Mouse (Mus musculus): ENCODE results near the gene BC005624. TPM values are rescaled to one million over a fixed set of nuclear protein-coding genes. Genes with fewer than 3 reads are reported as not detected.

Gene BC005624
- total and polyA plus RNA-seq, 3 experiments, result 39.6 to 63.0 TPM; not detected in 1

DNA sequence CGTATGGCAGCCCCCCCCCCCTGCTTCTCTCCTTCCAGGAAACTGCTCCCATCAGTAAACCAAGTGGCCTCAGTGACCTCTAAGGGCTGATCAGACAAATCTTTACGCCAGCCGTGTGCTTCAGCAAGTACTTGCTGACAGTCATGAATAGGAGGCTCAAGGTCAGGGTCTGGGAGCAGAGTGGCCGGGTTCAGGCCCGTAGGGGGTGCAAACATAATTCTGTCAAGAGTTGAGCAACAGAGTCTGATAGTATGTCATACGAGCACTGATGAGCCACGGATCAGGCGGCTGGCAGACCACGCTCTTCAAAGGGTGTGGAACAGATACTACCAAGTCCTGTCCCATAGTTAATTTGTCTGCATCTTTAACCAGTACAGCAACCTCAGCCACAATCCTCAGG, 8.2 kb upstream of the BC005624 start:
- no peak for DNase-seq (ENCODE audit: low read depth, low spot score)
- Histone ChIP-seq H3K27me3 (ENCODE audit: control insufficient read depth in 1 of 2, insufficient read depth in 2 of 2, low read length in 2 of 2) (no peaks in the 10 kb centered on the region), H3K4me3 (ENCODE audit: control insufficient read depth in 1 of 2, insufficient read depth in 1 of 2, low read depth in 2 of 2, low read length in 2 of 2) (no peak overlapping the region), H3K4me1 (ENCODE audit: control insufficient read depth in 1 of 2, insufficient read depth in 2 of 2, low read length in 2 of 2) (peaks cover 3 to 9% of the 10 kb centered on the region in 2 experiments), H3K9ac (ENCODE audit: control insufficient read depth, low read depth, low read length, poor library complexity, severe bottlenecking) (no peak overlapping the region), H3K79me2 (ENCODE audit: control insufficient read depth, insufficient read depth, low read length, poor library complexity) (no peaks in the 10 kb centered on the region), H3K9me3 (replicated peaks; ENCODE audit: insufficient read depth, low read length) (no peaks in the 10 kb centered on the region), H3K27ac (ENCODE audit: control insufficient read depth, low read depth, low read length) (no peak overlapping the region), H3K36me3 (ENCODE audit: control insufficient read depth in 1 of 2, insufficient read depth in 2 of 2, low read length in 2 of 2) (peaks cover 0 to 5% of the 10 kb centered on the region in 2 experiments; a peak in 2 of 4 replicates)
- TF ChIP-seq NRF1 (IDR thresholded peaks at IDR 0.05; ENCODE audit: insufficient read depth, low read depth, low read length, poor library complexity, severe bottlenecking), result no peak
- TF ChIP-seq TBP (IDR thresholded peaks at IDR 0.05; ENCODE audit: low read depth, low read length), result no peak
- no peak for TF ChIP-seq POLR2AphosphoS5 (IDR thresholded peaks at IDR 0.05; ENCODE audit: borderline replicate concordance, low read depth, low read length)
- no peak for TF ChIP-seq CHD1 (IDR thresholded peaks at IDR 0.05; ENCODE audit: low read depth, low read length)
- no peak for TF ChIP-seq NELFE (IDR thresholded peaks at IDR 0.05; ENCODE audit: low read depth, low read length)

DNA sequence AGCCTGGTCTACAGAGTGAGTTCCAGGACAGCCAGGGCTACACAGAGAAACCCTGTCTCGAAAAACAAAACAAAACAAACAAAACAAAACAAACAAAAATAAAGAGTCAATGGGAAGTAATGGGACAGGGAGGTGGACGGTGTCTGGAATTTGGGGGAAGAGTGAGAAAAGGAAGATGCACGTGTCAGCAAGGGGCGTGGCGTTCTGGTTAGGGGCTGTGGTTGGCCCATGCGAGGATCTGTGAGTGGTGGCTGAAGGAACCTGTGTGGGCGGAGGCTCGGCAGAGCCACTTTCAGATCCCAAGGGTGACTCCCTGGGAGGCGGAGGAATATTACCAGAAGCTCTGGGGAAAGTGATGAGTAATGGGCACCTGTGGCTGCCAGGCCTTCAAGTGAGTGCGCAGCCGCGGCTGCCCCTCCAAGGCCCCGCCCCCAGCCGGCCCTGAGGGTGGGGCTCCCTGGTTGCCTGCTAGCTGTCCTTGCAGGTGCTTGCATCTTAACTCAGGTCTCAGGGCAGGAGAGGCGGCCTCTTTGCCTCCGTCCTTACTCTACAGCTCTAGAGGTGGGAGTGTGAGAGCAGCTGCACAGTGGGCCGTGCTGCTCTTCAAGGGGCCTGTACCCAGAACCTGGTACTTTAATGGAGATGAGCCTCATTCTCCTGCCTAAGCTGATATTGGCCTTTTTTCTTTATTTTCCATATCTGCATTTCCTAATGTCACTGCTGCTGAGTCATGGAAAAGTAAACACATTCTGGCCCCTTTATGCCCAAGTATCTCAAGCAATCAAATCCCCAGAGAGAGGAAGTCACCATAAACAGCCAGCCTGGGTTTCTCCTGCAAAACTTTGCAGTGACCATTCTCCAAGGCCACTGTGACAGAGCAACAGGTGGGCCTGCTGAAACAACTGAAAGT, 3.4 kb upstream of the BC005624 start:
- Histone ChIP-seq H3K9ac (ENCODE audit: control insufficient read depth, low read depth, low read length, poor library complexity, severe bottlenecking) (peak overlapping the region; percentile 33), H3K9me3 (replicated peaks; ENCODE audit: insufficient read depth, low read length) (no peaks in the 10 kb centered on the region), H3K79me2 (ENCODE audit: control insufficient read depth, insufficient read depth, low read length, poor library complexity) (peaks cover 8% of the 10 kb centered on the region), H3K4me3 (ENCODE audit: control insufficient read depth in 1 of 2, insufficient read depth in 1 of 2, low read depth in 2 of 2, low read length in 2 of 2) (peak overlapping the region; percentile 22 to 46; a peak in 3 of 4 replicates), H3K27ac (ENCODE audit: control insufficient read depth, low read depth, low read length) (0 out of 2 replicates have a peak overlapping the region, but pooled peaks have one; percentile 9), H3K36me3 (ENCODE audit: control insufficient read depth in 1 of 2, insufficient read depth in 2 of 2, low read length in 2 of 2) (peaks cover 0 to 14% of the 10 kb centered on the region in 2 experiments; a peak in 2 of 4 replicates), H3K4me1 (ENCODE audit: control insufficient read depth in 1 of 2, insufficient read depth in 2 of 2, low read length in 2 of 2) (peaks cover 5 to 23% of the 10 kb centered on the region in 2 experiments), H3K27me3 (ENCODE audit: control insufficient read depth in 1 of 2, insufficient read depth in 2 of 2, low read length in 2 of 2) (no peaks in the 10 kb centered on the region)
- peak; percentile 76 for DNase-seq (ENCODE audit: low read depth, low spot score)
- peak; percentile 84 for TF ChIP-seq MXI1 (IDR thresholded peaks at IDR 0.05; ENCODE audit: low read depth, low read length)
- no peak for TF ChIP-seq USF2 (IDR thresholded peaks at IDR 0.05; ENCODE audit: borderline replicate concordance in 1 of 2, insufficient read depth in 1 of 2, low read depth in 1 of 2, low read length in 2 of 2)
- no peak for TF ChIP-seq MYB (IDR thresholded peaks at IDR 0.05; ENCODE audit: low read depth, low read length)
- no peak for TF ChIP-seq CHD1 (IDR thresholded peaks at IDR 0.05; ENCODE audit: low read depth, low read length)
- TF ChIP-seq HCFC1 (IDR thresholded peaks at IDR 0.05; ENCODE audit: low read depth, low read length), result no peak
- TF ChIP-seq POLR2AphosphoS5 (IDR thresholded peaks at IDR 0.05; ENCODE audit: borderline replicate concordance, low read depth, low read length), result no peak
- TF ChIP-seq JUND (IDR thresholded peaks at IDR 0.05; ENCODE audit: low read depth, low read length), result no peak
- no peak for TF ChIP-seq TBP (IDR thresholded peaks at IDR 0.05; ENCODE audit: low read depth, low read length)
- peak; percentile 68 for TF ChIP-seq NRF1 (IDR thresholded peaks at IDR 0.05; ENCODE audit: insufficient read depth, low read depth, low read length, poor library complexity, severe bottlenecking)
- TF ChIP-seq GABPA (IDR thresholded peaks at IDR 0.05; ENCODE audit: low read depth, low read length), result no peak
- TF ChIP-seq POLR2AphosphoS2 (IDR thresholded peaks at IDR 0.05; ENCODE audit: low read length), result no peak
- no peak for TF ChIP-seq MAFK (IDR thresholded peaks at IDR 0.05; ENCODE audit: borderline replicate concordance, low read depth, low read length)
- TF ChIP-seq SMC3 (IDR thresholded peaks at IDR 0.05; ENCODE audit: low read depth, low read length), result no peak
- TF ChIP-seq MAX (IDR thresholded peaks at IDR 0.05; ENCODE audit: low read length), result peak; percentile 67
- no peak for TF ChIP-seq GATA1 (IDR thresholded peaks at IDR 0.05; ENCODE audit: low read depth, low read length)
- no peak for TF ChIP-seq TCF12 (IDR thresholded peaks at IDR 0.05; ENCODE audit: low read depth, low read length)
- TF ChIP-seq ETS1 (IDR thresholded peaks at IDR 0.05; ENCODE audit: low read depth, low read length), result no peak
- no peak for TF ChIP-seq KAT2A (conservative IDR thresholded peaks at IDR 0.05; ENCODE audit: low read depth, low read length)
- no peak for TF ChIP-seq ZMIZ1 (IDR thresholded peaks at IDR 0.05; ENCODE audit: low read depth, low read length)
- TF ChIP-seq USF1 (IDR thresholded peaks at IDR 0.05; ENCODE audit: low read depth, low read length), result no peak
- TF ChIP-seq RAD21 (IDR thresholded peaks at IDR 0.05; ENCODE audit: low read depth, low read length), result no peak
- TF ChIP-seq ZC3H11A (IDR thresholded peaks at IDR 0.05; ENCODE audit: low read depth, low read length), result no peak
- no peak for TF ChIP-seq CHD2 (IDR thresholded peaks at IDR 0.05; ENCODE audit: low read length)
- no peak for TF ChIP-seq UBTF (IDR thresholded peaks at IDR 0.05; ENCODE audit: borderline replicate concordance, insufficient read depth, low read depth, low read length)
- peak; percentile 49 for TF ChIP-seq SIN3A (IDR thresholded peaks at IDR 0.05; ENCODE audit: low read length)
- TF ChIP-seq RCOR1 (IDR thresholded peaks at IDR 0.05; ENCODE audit: low read depth, low read length), result no peak
- TF ChIP-seq ZNF384 (IDR thresholded peaks at IDR 0.05; ENCODE audit: low read depth, low read length), result no peak
- no peak for TF ChIP-seq TAL1 (IDR thresholded peaks at IDR 0.05; ENCODE audit: low read length)

Measured in MEL (cell line).